Mouse (Mus musculus) gastrocnemius, postnatal 36 days (tissue): ENCODE results near the gene Trmt2a. TPM values are rescaled to one million over a fixed set of nuclear protein-coding genes. Genes with fewer than 3 reads are reported as not detected.
"Not testable (repeated sequence)": the region's sequence is repeated elsewhere in the genome, so short reads cannot be mapped to it uniquely, and the experiment has no call there.

ENCODE experiments used
- DNase-seq, 2 experiments: peaks; one replicate each; pipeline ENCODE4 v3.0.0; 2022
- intact Hi-C: fragments of 180-260 bp; cut with DNase I; formaldehyde crosslinking; loops from one replicate; pipeline ENCODE4 v1.15.1; 2025
- microRNA-seq, 2 experiments: library from miRNA; unstranded; fragments of <30 nt; microRNA quantifications; one replicate each; pipeline ENCODE4 v1.2.0; 2021
- total RNA-seq, 2 experiments: library from RNA; stranded (reverse); gene quantifications; 2 replicates each; pipeline ENCODE4 v1.2.3; 2021

Gene Trmt2a
- total RNA-seq, 2 experiments from 2014 or later, result 8.8 to 10.4 TPM

- DNase-seq, result no peak
- intact Hi-C loops, result no loop called here
Observed at GRCm38 (mm10) chr16:18275166-18275565, 26.7 kb downstream of the Trmt2a start.

- intact Hi-C loops, result loop anchor here (5.0 kb wide), 1 partner anchor 36 kb away; no protein-coding TSS in a partner anchor
Observed at GRCm38 (mm10) chr16:18288166-18288565, 39.7 kb downstream of the Trmt2a start.

GRCm38 (mm10) chr16:18288581-18289061 lies 40.1 kb downstream of the Trmt2a start:
- DNase-seq, result peak in 1 of 2 experiments; percentile 68
- intact Hi-C loops, result loop anchor here (5.0 kb wide), 1 partner anchor 36 kb away; no protein-coding TSS in a partner anchor

More at GRCm38 (mm10) chr16:18288166-18288565, 39.7 kb downstream of the Trmt2a start:
- DNase-seq, result no peak

DNA sequence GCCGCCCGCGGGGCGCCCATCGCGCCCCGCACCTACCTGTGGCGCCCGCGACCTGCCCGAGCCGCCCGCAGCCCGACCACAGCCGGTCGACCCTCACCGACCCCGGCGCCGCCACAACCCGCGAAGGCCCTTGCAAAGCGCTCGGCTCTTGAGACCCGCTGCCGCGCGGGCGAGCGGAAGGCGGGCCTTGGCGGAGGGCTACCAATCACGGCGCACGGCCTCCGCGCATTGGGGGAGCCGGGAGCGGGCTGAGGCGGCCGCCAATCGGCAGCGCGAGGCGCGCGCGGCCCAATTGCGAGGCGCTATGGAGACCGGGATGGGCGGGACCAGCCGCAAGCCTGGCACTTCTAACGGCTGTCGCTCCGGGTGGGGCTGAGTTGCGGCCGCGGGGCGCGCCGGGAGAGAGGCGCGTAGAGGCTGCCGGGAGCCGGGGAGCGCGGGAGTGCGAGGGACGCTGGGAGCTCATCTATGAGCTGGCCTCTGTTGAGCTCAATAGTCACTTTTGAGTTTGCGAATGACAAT lies 40.6 kb downstream of the Trmt2a start, which contains the start of gene Dgcr8:
TSS of gene Dgcr8 (minus strand) at position 180 of the 522 bp plus-strand sequence.
- DNase-seq, result peak; percentile 93 to 97
- intact Hi-C loops, result loop anchor here (5.0 kb wide), 1 partner anchor 37 kb away; no protein-coding TSS in a partner anchor

- DNase-seq, result not testable (repeated sequence)
- intact Hi-C loops, result loop anchor here (5.0 kb wide), 1 partner anchor 37 kb away; no protein-coding TSS in a partner anchor
Observed at GRCm38 (mm10) chr16:18289614-18290013, 41.1 kb downstream of the Trmt2a start.

Small RNA genes within 50 kb of the gene (microRNA-seq; reads per million reads assigned to microRNA genes)
- 0 to 0.72 reads per million in 2 experiments for gene Gm24572
- gene Mir1306, result 64.8 to 80.9 reads per million in 2 experiments

Other genes with a start within 250 kb of the Trmt2a start
- gene Dgcr6, start 195.8 kb upstream of the Trmt2a start, total RNA-seq, result 10 to 100 TPM; 29.3 to 36.3 TPM
- gene Prodh, start 158.5 kb upstream of the Trmt2a start, total RNA-seq, result 10 to 100 TPM in 1 of 2 experiments, 1 to 10 TPM in 1; 8.5 to 13.3 TPM
- gene Rtn4r, start 121.0 kb upstream of the Trmt2a start, total RNA-seq, result under 1 TPM in 1 of 2 experiments, not detected in 1; 0.17 TPM
- gene Ccdc188, start 30.8 kb upstream of the Trmt2a start, total RNA-seq, result not detected
- gene Zdhhc8, start 13.5 kb upstream of the Trmt2a start, total RNA-seq, result 10 to 100 TPM; 23.1 to 23.4 TPM
- 10 to 100 TPM; 18.3 to 20.6 TPM for gene Ranbp1, start 53 bp downstream of the Trmt2a start, total RNA-seq
- gene Gm49776, start 9.6 kb downstream of the Trmt2a start, total RNA-seq, result not detected
- gene Dgcr8, start 40.6 kb downstream of the Trmt2a start, total RNA-seq, result 10 to 100 TPM; 13.8 to 14.6 TPM
- gene Tango2, start 99.4 kb downstream of the Trmt2a start, total RNA-seq, result 10 to 100 TPM; 40.3 to 51.5 TPM
- gene Arvcf, start 99.5 kb downstream of the Trmt2a start, total RNA-seq, result 10 to 100 TPM; 10.2 to 14.3 TPM
- 10 to 100 TPM; 16.4 to 17.6 TPM for gene Txnrd2, start 177.7 kb downstream of the Trmt2a start, total RNA-seq
- gene Comt, start 178.2 kb downstream of the Trmt2a start, total RNA-seq, result 10 to 100 TPM; 35.4 to 38.4 TPM